Mouse (Mus musculus) retina, postnatal 7 days (tissue): ENCODE data around the gene Olfr1490.
"Not testable (repeated sequence)": the region's sequence is repeated elsewhere in the genome, so short reads cannot be mapped to it uniquely, and the experiment has no call there.

ENCODE experiments used
- DNase-seq: peaks from one replicate; pipeline ENCODE4 v3.0.0-alpha.2; 2012; ENCODE audit warnings: low read depth, low spot score

The Olfr1490 gene

DNA sequence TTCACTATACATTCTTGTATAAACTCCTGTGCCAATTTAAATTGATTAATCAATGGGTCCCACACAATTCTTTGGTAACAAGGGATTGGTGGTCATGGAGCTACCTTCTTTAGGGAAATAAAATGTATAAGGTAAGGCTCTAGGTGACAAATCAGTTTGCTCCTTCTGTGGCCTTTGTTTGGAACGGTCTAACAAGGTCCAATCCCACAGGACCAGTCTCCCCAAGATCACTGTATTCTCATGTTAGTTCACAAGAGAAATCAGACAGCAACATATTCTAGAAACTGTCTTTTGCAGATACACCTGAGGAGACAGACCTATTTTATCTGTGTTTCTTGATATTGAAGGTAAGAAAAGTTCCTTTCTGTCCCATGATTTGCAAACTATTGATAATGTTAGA, at the start of gene Olfr1490:
Gene Olfr1490 (plus strand): TSS at position 301 of the 400 bp plus-strand sequence.
- DNase-seq: no peak

DNA sequence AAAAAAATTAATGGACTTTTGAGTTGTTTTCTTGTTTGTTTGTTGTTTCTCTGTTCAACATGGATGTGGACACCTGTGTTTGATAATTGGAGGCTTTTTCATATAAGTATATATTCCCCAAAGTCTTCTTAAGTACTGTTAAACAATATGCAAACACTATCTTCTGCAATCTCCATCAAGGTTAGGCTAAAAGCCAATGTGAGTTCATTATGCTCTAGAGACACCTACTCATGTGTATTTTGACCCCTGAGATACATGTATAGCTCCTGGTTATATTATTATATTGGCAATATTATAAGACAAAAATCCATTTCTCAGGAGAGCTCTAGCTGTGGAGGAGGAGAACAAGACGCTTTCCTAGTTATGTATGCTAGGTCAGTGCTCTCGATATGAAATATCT, 33.8 kb upstream of the Olfr1490 start, which contains the start of gene Olfr1487:
Gene Olfr1487 (plus strand): TSS at position 301 of the 400 bp plus-strand sequence.
- DNase-seq: not testable (repeated sequence)

DNA sequence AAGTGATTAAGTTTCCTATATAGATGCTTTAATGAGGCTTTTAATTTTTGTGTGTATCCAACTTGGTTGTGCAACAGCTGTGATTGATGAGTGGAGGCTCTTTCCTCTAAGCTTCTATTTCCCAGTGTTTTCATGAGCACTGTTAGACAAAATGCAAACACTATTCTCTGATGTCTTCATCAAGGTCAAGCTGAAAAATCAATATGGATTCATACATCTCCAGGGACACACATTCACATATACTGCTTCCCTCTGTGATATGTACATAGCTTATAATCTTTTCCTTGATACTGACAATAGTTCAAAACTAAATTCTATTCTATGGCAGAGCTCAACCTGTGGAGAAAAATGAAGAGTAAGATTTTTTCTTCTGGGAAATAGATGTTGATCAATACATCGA, 19.6 kb upstream of the Olfr1490 start, which contains the start of gene Olfr1489:
Gene Olfr1489 (plus strand): TSS at position 301 of the 400 bp plus-strand sequence.
- no peak for DNase-seq

DNA sequence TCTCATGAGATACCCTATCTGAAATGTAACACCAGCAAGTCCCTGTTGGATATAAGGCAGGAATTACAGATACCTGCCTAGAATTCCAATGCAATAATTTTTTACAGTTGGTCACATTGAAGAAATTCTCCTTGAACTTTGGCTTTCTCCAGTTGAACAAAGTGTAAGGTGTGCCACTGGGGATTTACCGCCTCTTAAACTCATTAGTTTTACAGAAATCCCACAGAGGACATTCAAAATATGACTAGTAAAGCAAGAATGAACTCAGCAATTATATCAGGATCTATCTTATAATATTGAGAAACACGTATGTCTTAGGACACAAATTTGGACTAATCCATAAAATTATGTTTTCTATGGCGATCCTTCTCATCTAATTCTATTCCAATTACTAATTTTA, 46.1 kb downstream of the Olfr1490 start, which contains the start of gene Olfr1491:
Gene Olfr1491 (plus strand): TSS at position 301 of the 400 bp plus-strand sequence.
- no peak for DNase-seq
